Mouse (Mus musculus) CH12F3 (cell line): ENCODE measurements around the gene BC030867.

Source experiments
- in situ Hi-C: fragments of 300-500 bp; cut with MboI; formaldehyde crosslinking; loops from 2 replicates; pipeline ENCODE4 v1.14.3; 2020; ENCODE audit warnings: low sequenced_read_pairs

BC030867 gene

DNA sequence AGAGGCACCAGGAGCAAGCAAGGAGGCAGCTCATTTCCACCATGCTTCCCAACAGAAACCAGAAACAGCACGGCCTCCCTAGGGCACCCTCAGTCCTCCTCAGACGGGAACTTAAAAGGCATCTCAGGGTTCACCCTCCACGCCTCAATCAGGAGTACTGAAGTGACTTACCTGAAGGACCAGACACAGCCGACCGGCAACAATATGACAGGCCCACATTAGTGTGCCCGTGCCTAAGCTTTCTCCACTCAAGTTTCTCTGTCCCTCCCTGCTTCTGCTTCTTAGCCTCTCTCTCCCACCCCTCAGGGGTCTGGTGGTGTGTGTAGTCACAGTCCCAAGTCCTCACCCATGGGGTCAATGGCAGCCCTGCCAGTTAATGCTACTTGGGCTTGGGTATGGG lies 63.9 kb downstream of the BC030867 start:
- in situ Hi-C loops = no loop called here

DNA sequence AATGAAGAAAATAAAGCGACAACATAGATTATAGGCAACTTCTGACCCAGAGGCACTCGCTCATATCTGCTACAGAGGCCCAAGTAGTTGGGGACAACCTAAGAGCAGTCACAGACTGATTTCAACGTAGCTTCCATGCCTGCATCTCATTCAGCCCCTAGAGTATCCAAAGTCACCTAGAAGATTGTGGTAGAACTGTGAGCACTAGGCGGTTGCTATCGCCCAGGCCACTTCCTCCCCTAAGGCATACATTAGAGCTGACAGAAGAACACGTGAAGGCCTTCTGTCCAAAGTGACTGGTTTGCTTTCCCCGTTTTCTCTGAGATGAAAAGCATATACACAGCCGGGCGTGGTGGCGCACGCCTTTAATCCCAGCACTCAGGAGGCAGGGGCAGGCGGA lies 65.6 kb downstream of the BC030867 start:
- in situ Hi-C loops = no loop called here
